Mouse (Mus musculus) stomach, postnatal 0 days (tissue): ENCODE measurements around the gene Adcy9. TPM values are rescaled to one million over a fixed set of nuclear protein-coding genes. Genes with fewer than 3 reads are reported as not detected.

Experiments used
- ATAC-seq: fragments of 200-750 bp; cut with Nextera tagmentation; 2 replicates; pipeline ENCODE4 v1.8.0; 2017; ENCODE audit not compliant: low FRiP score, low TSS enrichment
- DNase-seq: peaks from one replicate; pipeline ENCODE4 v3.0.0-alpha.2; 2016; ENCODE audit warnings: low spot score
- H3K27ac ChIP-seq: fragments of 300-500 bp; sonication (generic); replicated peaks from 2 replicates; pipeline ENCODE4 v1.5.1; 2014; ENCODE audit warnings: mild to moderate bottlenecking, control low read depth
- H3K27me3 ChIP-seq: fragments of 300-500 bp; sonication (generic); 2 replicates; pipeline ENCODE4 v1.6.1; 2014; ENCODE audit warnings: low read length; ENCODE audit not compliant: control insufficient read depth, insufficient read depth
- H3K36me3 ChIP-seq: fragments of 300-500 bp; sonication (generic); 2 replicates; pipeline ENCODE4 v1.6.1; 2014; ENCODE audit warnings: low read length, mixed read lengths; ENCODE audit not compliant: control insufficient read depth, insufficient read depth
- H3K4me1 ChIP-seq: fragments of 300-500 bp; sonication (generic); replicated peaks from 2 replicates; pipeline ENCODE4 v1.6.1; 2014; ENCODE audit warnings: antibody characterized with exemption; ENCODE audit not compliant: control insufficient read depth, insufficient read depth
- H3K4me2 ChIP-seq: fragments of 300-500 bp; sonication (generic); replicated peaks from 2 replicates; pipeline ENCODE4 v1.6.1; 2014; ENCODE audit warnings: low read depth, mild to moderate bottlenecking, control low read depth, moderate library complexity
- H3K4me3 ChIP-seq: fragments of 300-500 bp; sonication (generic); 2 replicates; pipeline ENCODE4 v1.5.1; 2014; ENCODE audit warnings: low read depth, low read length, control low read depth
- H3K9ac ChIP-seq: fragments of 300-500 bp; sonication (generic); 2 replicates; pipeline ENCODE4 v1.6.1; 2014; ENCODE audit warnings: mild to moderate bottlenecking, low read length, control low read depth, mixed read lengths
- H3K9me3 ChIP-seq: fragments of 300-500 bp; sonication (generic); 2 replicates; pipeline ENCODE4 v1.6.1; 2016; ENCODE audit warnings: low read length; ENCODE audit not compliant: control insufficient read depth
- CTCF ChIP-seq: IDR thresholded peaks from 2 replicates; pipeline ENCODE4 v1.5.1; 2016; ENCODE audit warnings: antibody characterized with exemption, low read depth, mild to moderate bottlenecking, moderate library complexity
- EP300 ChIP-seq: optimal IDR thresholded peaks from 2 replicates; pipeline ENCODE3; 2016; ENCODE audit warnings: antibody characterized with exemption
- WGBS: fragments of 180-500 bp; shearing (Covaris S2); extraction: QIAGEN DNeasy Blood & Tissue Kit; methylation state at CpG from one replicate; pipeline ENCODE4 v1.1.7; 2014; 5-methylcytosine and 5-hydroxymethylcytosine counted together
- polyA plus RNA-seq: library from polyadenylated mRNA; unstranded; fragments of >200 nt; fragmentation: Nextera tagmentation; extraction: Ambion mirVana; gene quantifications from 2 replicates; pipeline ENCODE4 v1.2.1, GENCODE M21; 2015

Adcy9 gene
- polyA plus RNA-seq, 1 experiment from 2014 or later: 1.2 TPM

- H3K27ac ChIP-seq: no peak overlapping the region
- H3K4me3 ChIP-seq: no peak overlapping the region
- no peaks in the 10 kb centered on the region; the same call in 1 of the 2 replicates for H3K4me1 ChIP-seq
- no peaks in the 10 kb centered on the region for H3K9me3 ChIP-seq
- no peak overlapping the region for H3K9ac ChIP-seq
- no peaks in the 10 kb centered on the region for H3K36me3 ChIP-seq
- no peak for TF ChIP-seq CTCF
- TF ChIP-seq EP300: no peak
- no peak for ATAC-seq
- DNase-seq: no peak
- no peak overlapping the region for H3K4me2 ChIP-seq
- 52% methylated on average over 3 of the region's 3 CpGs for WGBS
- H3K27me3 ChIP-seq: no peaks in the 10 kb centered on the region
Observed at GRCm38 (mm10) chr16:4279601-4280000, 140.7 kb downstream of the Adcy9 start.

- Histone ChIP-seq H3K4me2 (no peak overlapping the region), H3K4me1 (no peaks in the 10 kb centered on the region; the same call in 1 of the 2 replicates), H3K9me3 (no peaks in the 10 kb centered on the region), H3K27ac (peak overlapping the region; percentile 24; the same call in 1 of the 2 replicates), H3K36me3 (no peaks in the 10 kb centered on the region), H3K9ac (no peak overlapping the region), H3K27me3 (no peaks in the 10 kb centered on the region), H3K4me3 (no peak overlapping the region)
- DNase-seq: no peak
- no peak for TF ChIP-seq CTCF
- no peak for TF ChIP-seq EP300
- ATAC-seq: no peak
- WGBS: 88% methylated on average over 5 of the region's 5 CpGs
Observed at GRCm38 (mm10) chr16:4276621-4277020, 143.7 kb downstream of the Adcy9 start.

- Histone ChIP-seq H3K9me3 (no peaks in the 10 kb centered on the region), H3K36me3 (no peaks in the 10 kb centered on the region), H3K4me2 (no peak overlapping the region), H3K4me3 (no peak overlapping the region), H3K4me1 (no peaks in the 10 kb centered on the region; the same call in 1 of the 2 replicates), H3K27me3 (no peaks in the 10 kb centered on the region), H3K27ac (peak overlapping the region; percentile 24; the same call in 1 of the 2 replicates), H3K9ac (no peak overlapping the region)
- ATAC-seq (no peak), DNase-seq (no peak)
- TF ChIP-seq EP300 (no peak), CTCF (no peak)
- WGBS: 60% methylated on average over 2 of the region's 2 CpGs
Observed at GRCm38 (mm10) chr16:4276151-4276550, 144.1 kb downstream of the Adcy9 start.

GRCm38 (mm10) chr16:4273702-4274476 is 146.4 kb downstream of the Adcy9 start:
- H3K27me3 ChIP-seq: no peaks in the 10 kb centered on the region
- no peak overlapping the region for H3K4me2 ChIP-seq
- no peaks in the 10 kb centered on the region for H3K9me3 ChIP-seq
- no peak overlapping the region for H3K9ac ChIP-seq
- ATAC-seq (peak; percentile 86), DNase-seq (peak; percentile 57)
- H3K4me3 ChIP-seq: no peak overlapping the region
- peak overlapping the region; percentile 78 for H3K27ac ChIP-seq
- no peaks in the 10 kb centered on the region for H3K36me3 ChIP-seq
- no peaks in the 10 kb centered on the region; the same call in 1 of the 2 replicates for H3K4me1 ChIP-seq
- WGBS: 25% methylated on average over 12 of the region's 12 CpGs
- TF ChIP-seq EP300: no peak
- no peak for TF ChIP-seq CTCF

- WGBS: 86% methylated on average over 3 of the region's 3 CpGs
- Histone ChIP-seq H3K27ac (no peak overlapping the region), H3K9me3 (no peaks in the 10 kb centered on the region), H3K27me3 (no peaks in the 10 kb centered on the region), H3K9ac (no peak overlapping the region), H3K36me3 (no peaks in the 10 kb centered on the region), H3K4me2 (no peak overlapping the region), H3K4me3 (no peak overlapping the region), H3K4me1 (peaks cover 2% of the 10 kb centered on the region; the same call in 1 of the 2 replicates)
- TF ChIP-seq CTCF (peak; percentile 41), EP300 (no peak)
- DNase-seq (no peak), ATAC-seq (peak; percentile 25; the same call in 1 of the 2 replicates)
Observed at GRCm38 (mm10) chr16:4272254-4272653, 148.0 kb downstream of the Adcy9 start.

GRCm38 (mm10) chr16:4270911-4271310 is 149.4 kb downstream of the Adcy9 start:
- peak; percentile 19; the same call in 1 of the 2 replicates for ATAC-seq
- DNase-seq: no peak
- H3K4me1 ChIP-seq: peaks cover 2% of the 10 kb centered on the region; the same call in 1 of the 2 replicates
- no peaks in the 10 kb centered on the region for H3K36me3 ChIP-seq
- peak overlapping the region; percentile 35; the same call in 1 of the 2 replicates for H3K27ac ChIP-seq
- TF ChIP-seq CTCF (no peak), EP300 (no peak)
- H3K4me3 ChIP-seq: no peak overlapping the region
- H3K9ac ChIP-seq: no peak overlapping the region
- WGBS: 14% methylated on average over 1 of the region's 1 CpGs
- no peaks in the 10 kb centered on the region for H3K9me3 ChIP-seq
- H3K4me2 ChIP-seq: no peak overlapping the region
- no peaks in the 10 kb centered on the region for H3K27me3 ChIP-seq
